18 mouse cellular contexts compared by ENCODE assay signal in the genomic region with DNA sequence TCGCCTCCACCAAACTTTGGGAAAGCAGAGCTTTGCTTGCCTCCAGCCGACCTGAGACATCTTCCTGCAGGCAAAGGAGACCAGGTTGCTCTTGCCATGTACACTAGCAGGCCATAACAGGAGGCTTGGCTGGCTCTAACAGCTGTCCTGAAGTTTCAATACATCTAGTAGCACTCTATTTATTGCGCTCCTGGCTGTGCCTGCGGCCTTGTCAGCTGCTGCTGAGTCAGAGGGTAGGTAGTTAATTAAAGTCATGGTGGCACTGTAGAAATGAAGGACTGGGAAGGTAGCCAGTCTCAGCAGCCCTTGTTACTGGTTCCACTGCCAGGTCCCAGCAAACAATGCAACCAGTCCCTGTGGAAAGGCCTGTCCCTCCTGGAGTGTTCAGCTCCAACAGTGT.
DNase-seq lines count a peak whose midpoint lies in the region; TF ChIP-seq lines count a peak whose summit lies in the region.
"Had no signal": no experiment of that assay in that cellular context is flagged by ENCODE, and none has a peak within 500 bp of the region (broad histone marks: within the 10 kb centered on the region; RNA-seq: fewer than 3 reads in every experiment).

No protein-coding gene starts in this region.

- H3K27ac ChIP-seq in gastrocnemius, adult 2 months: peak overlapping the region; percentile 74
- no peak overlapping the region for H3K27ac ChIP-seq in layer of hippocampus, adult 2 months
- H3K27ac ChIP-seq: embryonic facial prominence, embryonic 10.5 days; heart, embryonic 15.5 days; kidney, postnatal 0 days; liver, embryonic 14.5 days; neural tube, embryonic 12.5 days had no signal

- TF ChIP-seq CTCF in gastrocnemius, adult 2 months (IDR thresholded peaks at IDR 0.05): no peak
- no peak for TF ChIP-seq CTCF in layer of hippocampus, adult 2 months (conservative IDR thresholded peaks at IDR 0.05)

- DNase-seq in gastrocnemius, adult 2 months: peak; percentile 77
- no peak for DNase-seq in gastrocnemius, postnatal 4 days (ENCODE audit: low spot score in 2 of 2)
- DNase-seq in layer of hippocampus, adult 11-12 months (ENCODE audit: low spot score): peak; percentile 3
- no peak for DNase-seq in layer of hippocampus, adult 2 months (ENCODE audit: low spot score in 2 of 2)
- DNase-seq in adrenal gland, adult 8-10 months: peak; percentile 37
- DNase-seq in gastrocnemius, postnatal 36 days: peak; percentile 15 to 19
- no peak for DNase-seq in spleen, postnatal 36 days (ENCODE audit: low spot score in 2 of 2)
- DNase-seq in testis, postnatal 14 days (ENCODE audit: low spot score): no peak
- DNase-seq: B cell, adult 2 months; cerebellum, postnatal 36 days; lung, postnatal 10 days; thymus, adult 18-20 months had no signal

- H3K4me3 ChIP-seq in gastrocnemius, adult 2 months: no peak overlapping the region
- H3K4me3 ChIP-seq in layer of hippocampus, adult 2 months: no peak overlapping the region
- H3K4me3 ChIP-seq: embryonic facial prominence, embryonic 10.5 days; erythroblast, embryonic 14.5 days; heart, embryonic 15.5 days; neural tube, embryonic 12.5 days had no signal

- intact Hi-C loops in gastrocnemius, adult 2 months (cut with DNase I): loop anchor here (5.0 to 10.0 kb wide), 2 partner anchors 96 to 212 kb away; partner anchors contain the start of gene Slco3a1
- intact Hi-C loops in gastrocnemius, postnatal 36 days (cut with DNase I): no loop called here

Comparison
In these comparisons a context has a peak if more than half of its experiments do, and no peak if none do; other contexts are left out.
1. DNase-seq: peak in gastrocnemius, adult 2 months (single experiment), layer of hippocampus, adult 11-12 months (single experiment), adrenal gland, adult 8-10 months (single experiment) and gastrocnemius, postnatal 36 days (2 of 2); none in gastrocnemius, postnatal 4 days (0 of 2), layer of hippocampus, adult 2 months (0 of 2), spleen, postnatal 36 days (0 of 2) and testis, postnatal 14 days (single experiment).